8 mouse cellular contexts compared by ENCODE assay signal in genomic region chr16:23107946-23108759, GRCm38 (mm10). TPM values are rescaled to one million over a fixed set of nuclear protein-coding genes. Genes with fewer than 3 reads are reported as not detected.
A peak's percentile ranks its signal among the peaks of the same experiment; 100 is the strongest.
DNase-seq lines count a peak whose midpoint lies in the region; ATAC-seq and TF ChIP-seq lines count a peak whose summit lies in the region.

No protein-coding gene starts in this region.

- peaks cover 55% of the 10 kb centered on the region for H3K36me3 ChIP-seq in E14TG2a.4 (ENCODE audit: insufficient read depth, low read length)
- H3K36me3 ChIP-seq in forebrain, embryonic 15.5 days, result peaks cover 43% of the 10 kb centered on the region
- H3K36me3 ChIP-seq in neural tube, embryonic 15.5 days, result peaks cover 24% of the 10 kb centered on the region

- H3K9me3 ChIP-seq in E14TG2a.4 (ENCODE audit: low read length), result no peaks in the 10 kb centered on the region
- H3K9me3 ChIP-seq in forebrain, embryonic 15.5 days, result no peaks in the 10 kb centered on the region
- H3K9me3 ChIP-seq in neural tube, embryonic 15.5 days (replicated peaks), result no peaks in the 10 kb centered on the region

- peaks cover 41% of the 10 kb centered on the region for H3K4me1 ChIP-seq in E14TG2a.4 (replicated peaks; ENCODE audit: low read depth, low read length)
- peaks cover 43% of the 10 kb centered on the region for H3K4me1 ChIP-seq in forebrain, embryonic 15.5 days
- peaks cover 41% of the 10 kb centered on the region for H3K4me1 ChIP-seq in neural tube, embryonic 15.5 days

- H3K4me2 ChIP-seq in forebrain, embryonic 15.5 days (replicated peaks), result peak overlapping the region; percentile 91
- peak overlapping the region; percentile 78 for H3K4me2 ChIP-seq in neural tube, embryonic 15.5 days

- WGBS in forebrain, embryonic 15.5 days, result under 1% methylated on average over 51 of the region's 52 CpGs
- WGBS in neural tube, embryonic 15.5 days, result under 1% methylated on average over 52 of the region's 52 CpGs

- intact Hi-C loops in heart, postnatal 14 days (cut with DNase I), result loop anchor here (2.0 to 5.0 kb wide), 2 partner anchors 19 to 251 kb away; partner anchors contain the start of genes Dnajb11, Rfc4 and Tbccd1

- peak overlapping the region; percentile 100 for H3K4me3 ChIP-seq in E14TG2a.4 (replicated peaks; ENCODE audit: low read length)
- peak overlapping the region; percentile 76 for H3K4me3 ChIP-seq in forebrain, embryonic 15.5 days
- H3K4me3 ChIP-seq in neural tube, embryonic 15.5 days (replicated peaks), result peak overlapping the region; percentile 100

- DNase-seq in cerebellum, adult 11-12 months, result peak; percentile 85
- DNase-seq in heart, postnatal 14 days, result peak; percentile 85 to 89
- peak; percentile 73 to 80 for DNase-seq in layer of hippocampus, adult 18-20 months (ENCODE audit: low spot score in 2 of 2)
- DNase-seq in lung, adult 18-20 months, result peak; percentile 86 to 90
- peak; percentile 90 for DNase-seq in testis, postnatal 10 days (ENCODE audit: low spot score)

- H3K9ac ChIP-seq in forebrain, embryonic 15.5 days (replicated peaks), result peak overlapping the region; percentile 98
- peak overlapping the region; percentile 100 for H3K9ac ChIP-seq in neural tube, embryonic 15.5 days (replicated peaks)

- no peaks in the 10 kb centered on the region for H3K27me3 ChIP-seq in E14TG2a.4 (ENCODE audit: insufficient read depth, low read length)
- H3K27me3 ChIP-seq in forebrain, embryonic 15.5 days, result no peaks in the 10 kb centered on the region
- H3K27me3 ChIP-seq in neural tube, embryonic 15.5 days (replicated peaks), result no peaks in the 10 kb centered on the region

- no peak for TF ChIP-seq CTCF in E14TG2a.4 (conservative IDR thresholded peaks at IDR 0.05; ENCODE audit: low read length)

- ATAC-seq in forebrain, embryonic 15.5 days (replicated peaks), result peak; percentile 94
- ATAC-seq in neural tube, embryonic 15.5 days (ENCODE audit: low FRiP score), result peak; percentile 85

- H3K27ac ChIP-seq in forebrain, embryonic 15.5 days (replicated peaks), result peak overlapping the region; percentile 98
- peak overlapping the region; percentile 99 for H3K27ac ChIP-seq in neural tube, embryonic 15.5 days (replicated peaks)

RNA-seq across cellular contexts. Expression of gene Eif4a2, which starts 0.9 kb away (rescaled TPM):
- 338 and 359 TPM in 2 replicates for polyA plus RNA-seq in forebrain, embryonic 15.5 days (2015; fragmentation: Nextera tagmentation; extraction: Ambion mirVana)
- total RNA-seq in heart, postnatal 14 days (2021), result 100 to 1,000 TPM; 264 to 305 TPM
- 100 to 1,000 TPM; 905 to 926 TPM for total RNA-seq in layer of hippocampus, adult 18-20 months (2021)
- polyA plus RNA-seq in neural tube, embryonic 15.5 days (2015; fragmentation: Nextera tagmentation; extraction: Ambion mirVana), result 347 and 374 TPM in 2 replicates

RNA-seq across cellular contexts. Expression of gene Rfc4, which starts 19.4 kb away (rescaled TPM):
- 71.7 and 87.2 TPM in 2 replicates for polyA plus RNA-seq in forebrain, embryonic 15.5 days (2015; fragmentation: Nextera tagmentation; extraction: Ambion mirVana)
- 1 to 10 TPM; 4.4 to 9.3 TPM for total RNA-seq in heart, postnatal 14 days (2021)
- 1 to 10 TPM; 2.5 to 3.9 TPM for total RNA-seq in layer of hippocampus, adult 18-20 months (2021)
- 35.3 and 56.6 TPM in 2 replicates for polyA plus RNA-seq in neural tube, embryonic 15.5 days (2015; fragmentation: Nextera tagmentation; extraction: Ambion mirVana)

RNA-seq across cellular contexts. Expression of gene Adipoq, which starts 38.2 kb away (rescaled TPM):
- polyA plus RNA-seq in forebrain, embryonic 15.5 days (2015; fragmentation: Nextera tagmentation; extraction: Ambion mirVana), result not detected in 2 replicates
- total RNA-seq in heart, postnatal 14 days (2021), result 10 to 100 TPM in 1 of 2 experiments, 1 to 10 TPM in 1; 5.1 to 18.8 TPM
- not detected for total RNA-seq in layer of hippocampus, adult 18-20 months (2021)
- 0.24 and 0.42 TPM in 2 replicates for polyA plus RNA-seq in neural tube, embryonic 15.5 days (2015; fragmentation: Nextera tagmentation; extraction: Ambion mirVana)

RNA-seq across cellular contexts. Expression of gene Kng1, which starts 50.5 kb away (rescaled TPM):
- 0.80 TPM in 1 of 2 replicates, not detected in the other for polyA plus RNA-seq in forebrain, embryonic 15.5 days (2015; fragmentation: Nextera tagmentation; extraction: Ambion mirVana)
- total RNA-seq in heart, postnatal 14 days (2021), result not detected
- not detected for total RNA-seq in layer of hippocampus, adult 18-20 months (2021)
- polyA plus RNA-seq in neural tube, embryonic 15.5 days (2015; fragmentation: Nextera tagmentation; extraction: Ambion mirVana), result 0.47 and 0.49 TPM in 2 replicates

Comparison
In these comparisons a context has a peak if more than half of its experiments do, and no peak if none do; other contexts are left out.
1. Peak in every context shown above with its lines: DNase-seq, ATAC-seq, H3K4me3 ChIP-seq and H3K27ac ChIP-seq.
2. RNA of gene Adipoq, which starts 38.2 kb away (total RNA-seq): 5.1 to 18.8 TPM in heart, postnatal 14 days; not detected in layer of hippocampus, adult 18-20 months; every median in the first group is over 4 times any median in the second.